Mouse (Mus musculus) heart, postnatal 0 days (tissue): ENCODE data around the gene Tmprss3. TPM values are rescaled to one million over a fixed set of nuclear protein-coding genes. Genes with fewer than 3 reads are reported as not detected.

Experiments
- ATAC-seq: fragments of 200-750 bp; cut with Nextera tagmentation; 2 replicates; pipeline ENCODE4 v1.8.0; 2017; ENCODE audit warnings: low read depth, moderate number of reproducible peaks, moderate library complexity; ENCODE audit not compliant: insufficient read depth
- DNase-seq: peaks from one replicate; pipeline ENCODE4 v3.0.0-alpha.2; 2016; ENCODE audit warnings: low spot score
- H3K27ac ChIP-seq: fragments of 300-500 bp; sonication (generic); 2 replicates; pipeline ENCODE4 v1.5.1; 2014; ENCODE audit warnings: low read depth, mild to moderate bottlenecking
- H3K27me3 ChIP-seq: fragments of 300-500 bp; sonication (generic); 2 replicates; pipeline ENCODE4 v1.6.1; 2014; ENCODE audit warnings: low read length, mixed read lengths; ENCODE audit not compliant: control insufficient read depth, insufficient read depth
- H3K36me3 ChIP-seq: fragments of 300-500 bp; sonication (generic); replicated peaks from 2 replicates; pipeline ENCODE4 v1.6.1; 2014; ENCODE audit warnings: low read length, mixed read lengths; ENCODE audit not compliant: control insufficient read depth, insufficient read depth
- H3K4me1 ChIP-seq: fragments of 300-500 bp; sonication (generic); 2 replicates; pipeline ENCODE4 v1.6.1; 2014; ENCODE audit warnings: antibody characterized with exemption; ENCODE audit not compliant: control insufficient read depth, insufficient read depth
- H3K4me2 ChIP-seq: fragments of 300-500 bp; sonication (generic); 2 replicates; pipeline ENCODE4 v1.6.1; 2014; ENCODE audit warnings: low read depth, mild to moderate bottlenecking, low read length, moderate library complexity
- H3K4me3 ChIP-seq: fragments of 300-500 bp; sonication (generic); 2 replicates; pipeline ENCODE4 v1.5.1; 2014; ENCODE audit warnings: low read depth, low read length
- H3K9ac ChIP-seq: fragments of 300-500 bp; sonication (generic); replicated peaks from 2 replicates; pipeline ENCODE4 v1.6.1; 2014; ENCODE audit warnings: low read depth, low read length, mixed read lengths
- H3K9me3 ChIP-seq: fragments of 300-500 bp; sonication (generic); replicated peaks from 2 replicates; pipeline ENCODE4 v1.6.1; 2016; ENCODE audit warnings: low read length; ENCODE audit not compliant: control insufficient read depth
- CTCF ChIP-seq: IDR thresholded peaks from 2 replicates; pipeline ENCODE4 v1.5.1; 2016; ENCODE audit warnings: antibody characterized with exemption, control low read depth, low read depth
- EP300 ChIP-seq: IDR thresholded peaks from 2 replicates; pipeline ENCODE4 v1.6.1; 2016; ENCODE audit warnings: antibody characterized with exemption, low read depth
- WGBS: fragments of 180-500 bp; shearing (Covaris S2); extraction: QIAGEN DNeasy Blood & Tissue Kit; methylation state at CpG from one replicate; pipeline ENCODE4 v1.1.7; 2014; 5-methylcytosine and 5-hydroxymethylcytosine counted together
- polyA plus RNA-seq: library from polyadenylated mRNA; unstranded; fragments of >200 nt; fragmentation: Nextera tagmentation; extraction: Ambion mirVana; gene quantifications from 2 replicates; pipeline ENCODE4 v1.2.1, GENCODE M21; 2015
- total RNA-seq: library from RNA; depleted of rRNA; stranded (reverse); fragments of >200 nt; gene quantifications from 2 replicates; pipeline ENCODE4 v1.2.3, GENCODE M21; 2014; ENCODE audit warnings: low replicate concordance

The Tmprss3 gene
- total and polyA plus RNA-seq, 2 experiments from 2014 or later = not detected

GRCm38 (mm10) chr17:31165127-31165526, 33.6 kb downstream of the Tmprss3 start, which contains the start of gene Tff1:
Gene Tff1 (minus strand): TSS chr17:31165277.
- Histone ChIP-seq H3K9ac (no peak within 1 kb of the TSS), H3K4me3 (no peak within 1 kb of the TSS), H3K27ac (no peak within 1 kb of the TSS), H3K4me2 (no peak within 1 kb of the TSS), H3K27me3 (no peaks in the 10 kb centered on the region), H3K4me1 (no peaks in the 10 kb centered on the region), H3K36me3 (no peaks in the 10 kb centered on the region), H3K9me3 (no peaks in the 10 kb centered on the region)
- ATAC-seq (no peak), DNase-seq (no peak)
- WGBS = 62% methylated on average over 6 of the region's 6 CpGs
- TF ChIP-seq EP300 = no peak
- no peak for TF ChIP-seq CTCF

GRCm38 (mm10) chr17:31163821-31164220, 35.0 kb downstream of the Tmprss3 start:
- Histone ChIP-seq H3K9me3 (no peaks in the 10 kb centered on the region; the same call in 1 of the 2 replicates), H3K4me1 (no peaks in the 10 kb centered on the region), H3K27me3 (no peaks in the 10 kb centered on the region), H3K4me2 (no peak overlapping the region), H3K9ac (no peak overlapping the region), H3K4me3 (no peak overlapping the region), H3K36me3 (no peaks in the 10 kb centered on the region), H3K27ac (no peak overlapping the region)
- 62% methylated on average over 2 of the region's 2 CpGs for WGBS
- ATAC-seq (no peak), DNase-seq (no peak)
- TF ChIP-seq EP300 (no peak), CTCF (no peak)

GRCm38 (mm10) chr17:31162607-31163006, 36.2 kb downstream of the Tmprss3 start:
- Histone ChIP-seq H3K4me1 (no peaks in the 10 kb centered on the region), H3K36me3 (no peaks in the 10 kb centered on the region), H3K27ac (no peak overlapping the region), H3K4me2 (no peak overlapping the region), H3K27me3 (no peaks in the 10 kb centered on the region), H3K9ac (no peak overlapping the region), H3K4me3 (no peak overlapping the region), H3K9me3 (no peaks in the 10 kb centered on the region; the same call in 1 of the 2 replicates)
- no peak for ATAC-seq
- DNase-seq = no peak
- TF ChIP-seq CTCF (no peak), EP300 (no peak)
- WGBS = 61% methylated on average over 12 of the region's 12 CpGs

- DNase-seq (no peak), ATAC-seq (no peak)
- Histone ChIP-seq H3K36me3 (no peaks in the 10 kb centered on the region), H3K27ac (no peak overlapping the region), H3K4me2 (no peak overlapping the region), H3K9ac (no peak overlapping the region), H3K4me3 (no peak overlapping the region), H3K9me3 (no peaks in the 10 kb centered on the region; the same call in 1 of the 2 replicates), H3K4me1 (no peaks in the 10 kb centered on the region), H3K27me3 (no peaks in the 10 kb centered on the region)
- TF ChIP-seq EP300 (no peak), CTCF (no peak)
- 75% methylated on average over 4 of the region's 4 CpGs for WGBS
Observed at GRCm38 (mm10) chr17:31160291-31160690, 38.5 kb downstream of the Tmprss3 start.

GRCm38 (mm10) chr17:31157921-31158320, 40.9 kb downstream of the Tmprss3 start:
- no peak overlapping the region for H3K9ac ChIP-seq
- TF ChIP-seq CTCF = no peak
- H3K9me3 ChIP-seq = no peaks in the 10 kb centered on the region; the same call in 1 of the 2 replicates
- H3K4me2 ChIP-seq = no peak overlapping the region
- H3K36me3 ChIP-seq = no peaks in the 10 kb centered on the region
- no peak overlapping the region for H3K27ac ChIP-seq
- WGBS = 75% methylated on average over 6 of the region's 6 CpGs
- ATAC-seq (no peak), DNase-seq (no peak)
- H3K4me1 ChIP-seq = no peaks in the 10 kb centered on the region
- H3K4me3 ChIP-seq = no peak overlapping the region
- no peaks in the 10 kb centered on the region for H3K27me3 ChIP-seq

- no peaks in the 10 kb centered on the region for H3K9me3 ChIP-seq
- H3K4me3 ChIP-seq = no peak overlapping the region
- H3K9ac ChIP-seq = no peak overlapping the region
- no peak overlapping the region for H3K27ac ChIP-seq
- no peak overlapping the region for H3K4me2 ChIP-seq
- H3K27me3 ChIP-seq = no peaks in the 10 kb centered on the region
- 45% methylated on average over 8 of the region's 8 CpGs for WGBS
- no peaks in the 10 kb centered on the region for H3K4me1 ChIP-seq
- DNase-seq (no peak), ATAC-seq (no peak)
- no peak for TF ChIP-seq CTCF
- no peak for TF ChIP-seq EP300
- H3K36me3 ChIP-seq = no peaks in the 10 kb centered on the region
Observed at GRCm38 (mm10) chr17:31153785-31154184, 45.0 kb downstream of the Tmprss3 start.
